Mouse (Mus musculus) MEL (cell line): Measurements from ENCODE around the gene Plet1. TPM values are rescaled to one million over a fixed set of nuclear protein-coding genes. Genes with fewer than 3 reads are reported as not detected.

Experiments used
- DNase-seq: peaks from one replicate; pipeline ENCODE4 v3.0.0; 2011; ENCODE audit warnings: low read depth, low spot score
- H3K27ac ChIP-seq: 2 replicates; pipeline ENCODE4 v1.5.1; 2012; ENCODE audit warnings: low read depth, mild to moderate bottlenecking, control low read depth, low read length, moderate library complexity; ENCODE audit not compliant: control insufficient read depth
- H3K27me3 ChIP-seq, 2 experiments: fragments of 150-350 bp in 1 of 2; sonication (generic) in 1 of 2; 2 replicates each; pipeline ENCODE4 v1.6.1; 2012; ENCODE audit warnings: low read length in 2 of 2, mild to moderate bottlenecking in 2 of 2, improper control_type of control experiment in 1 of 2, moderate library complexity in 1 of 2; ENCODE audit not compliant: insufficient read depth in 2 of 2, control insufficient read depth in 1 of 2
- H3K36me3 ChIP-seq, 2 experiments: 2 replicates each; pipeline ENCODE4 v1.6.1; 2012 to 2014; ENCODE audit warnings: low read length in 2 of 2, improper control_type of control experiment in 1 of 2, inconsistent platforms in 1 of 2, mild to moderate bottlenecking in 1 of 2; ENCODE audit not compliant: insufficient read depth in 2 of 2, control insufficient read depth in 1 of 2
- H3K4me1 ChIP-seq, 2 experiments: fragments of 150-350 bp in 1 of 2; sonication (generic) in 1 of 2; 2 replicates each; pipeline ENCODE4 v1.6.1; 2012; ENCODE audit warnings: low read length in 2 of 2, improper control_type of control experiment in 1 of 2, mild to moderate bottlenecking in 1 of 2; ENCODE audit not compliant: insufficient read depth in 2 of 2, control insufficient read depth in 1 of 2
- H3K4me3 ChIP-seq, 2 experiments: fragments of 150-350 bp in 1 of 2; sonication (generic) in 1 of 2; 2 replicates each; pipeline ENCODE4 v1.5.1; 2012; ENCODE audit warnings: low read depth in 2 of 2, low read length in 2 of 2, mild to moderate bottlenecking in 2 of 2, moderate library complexity in 2 of 2, control low read depth in 1 of 2, improper control_type of control experiment in 1 of 2; ENCODE audit not compliant: control insufficient read depth in 1 of 2, insufficient read depth in 1 of 2
- H3K79me2 ChIP-seq: 2 replicates; pipeline ENCODE4 v1.6.1; 2012; ENCODE audit warnings: mild to moderate bottlenecking, low read length, moderate library complexity; ENCODE audit not compliant: control insufficient read depth, poor library complexity, insufficient read depth
- H3K9ac ChIP-seq: 2 replicates; pipeline ENCODE4 v1.6.1; 2012; ENCODE audit warnings: low read depth, mild to moderate bottlenecking, control low read depth, low read length, moderate library complexity; ENCODE audit not compliant: control insufficient read depth, poor library complexity, severe bottlenecking
- H3K9me3 ChIP-seq: fragments of 150-350 bp; sonication (generic); replicated peaks from 2 replicates; pipeline ENCODE4 v1.6.1; 2012; ENCODE audit warnings: mild to moderate bottlenecking, low read length, improper control_type of control experiment, moderate library complexity; ENCODE audit not compliant: insufficient read depth
- BHLHE40 ChIP-seq: IDR thresholded peaks from 2 replicates; pipeline ENCODE4 v1.6.1; 2012; ENCODE audit warnings: low read depth, mild to moderate bottlenecking, inconsistent platforms, low read length, improper control_type of control experiment, borderline replicate concordance
- CTCF ChIP-seq, 3 experiments: IDR thresholded peaks in 2 of 3; conservative IDR thresholded peaks in 1 of 3; 2 replicates each; pipeline ENCODE4 v1.5.1; 2011 to 2012; ENCODE audit warnings: low read length in 3 of 3, low read depth in 2 of 3, mild to moderate bottlenecking in 2 of 3, improper control_type of control experiment in 1 of 3, inconsistent platforms in 1 of 3, mixed read lengths in 1 of 3, moderate library complexity in 1 of 3; ENCODE audit not compliant: control insufficient read depth in 1 of 3, insufficient read depth in 1 of 3, poor library complexity in 1 of 3, severe bottlenecking in 1 of 3
- E2F4 ChIP-seq: IDR thresholded peaks from 2 replicates; pipeline ENCODE4 v1.6.1; 2011; ENCODE audit warnings: low read depth, low read length, improper control_type of control experiment, borderline replicate concordance
- EP300 ChIP-seq, 2 experiments: IDR thresholded peaks; 2 replicates each; pipeline ENCODE4 v1.6.1; 2011; ENCODE audit warnings: improper control_type of control experiment in 2 of 2, low read length in 2 of 2, low read depth in 1 of 2, mild to moderate bottlenecking in 1 of 2
- ETS1 ChIP-seq: IDR thresholded peaks from 2 replicates; pipeline ENCODE4 v1.6.1; 2012; ENCODE audit warnings: low read depth, mild to moderate bottlenecking, inconsistent platforms, low read length, improper control_type of control experiment, moderate library complexity
- HCFC1 ChIP-seq: IDR thresholded peaks from 2 replicates; pipeline ENCODE4 v1.6.1; 2012; ENCODE audit warnings: low read depth, mild to moderate bottlenecking, inconsistent platforms, low read length, improper control_type of control experiment, moderate library complexity
- JUND ChIP-seq: IDR thresholded peaks from 2 replicates; pipeline ENCODE4 v1.6.1; 2011; ENCODE audit warnings: low read depth, mild to moderate bottlenecking, improper control_type of control experiment, low read length
- KAT2A ChIP-seq: conservative IDR thresholded peaks from 2 replicates; pipeline ENCODE4 v1.6.1; 2012; ENCODE audit warnings: low read depth, low read length, improper control_type of control experiment, inconsistent platforms
- MAFK ChIP-seq: IDR thresholded peaks from 2 replicates; pipeline ENCODE4 v1.6.1; 2011; ENCODE audit warnings: low read depth, mild to moderate bottlenecking, low read length, improper control_type of control experiment, borderline replicate concordance
- MAZ ChIP-seq: IDR thresholded peaks from 2 replicates; pipeline ENCODE4 v1.6.1; 2012; ENCODE audit warnings: low read depth, mild to moderate bottlenecking, inconsistent platforms, low read length, improper control_type of control experiment
- MXI1 ChIP-seq: IDR thresholded peaks from 2 replicates; pipeline ENCODE4 v1.6.1; 2011; ENCODE audit warnings: mild to moderate bottlenecking, low read depth, low read length, improper control_type of control experiment
- MYC ChIP-seq: IDR thresholded peaks from 2 replicates; pipeline ENCODE4 v1.6.1; 2011; ENCODE audit warnings: low read depth, mild to moderate bottlenecking, low read length, improper control_type of control experiment, moderate library complexity
- NELFE ChIP-seq: IDR thresholded peaks from 2 replicates; pipeline ENCODE4 v1.6.1; 2011; ENCODE audit warnings: low read depth, low read length, improper control_type of control experiment
- POLR2A ChIP-seq, 2 experiments: IDR thresholded peaks; 2 replicates each; pipeline ENCODE4 v1.6.1; 2011 to 2012; ENCODE audit warnings: low read length in 2 of 2, mild to moderate bottlenecking in 2 of 2, control low read depth in 1 of 2, improper control_type of control experiment in 1 of 2, low read depth in 1 of 2, moderate library complexity in 1 of 2; ENCODE audit not compliant: control insufficient read depth in 1 of 2, insufficient read depth in 1 of 2, poor library complexity in 1 of 2
- POLR2AphosphoS2 ChIP-seq: IDR thresholded peaks from 2 replicates; pipeline ENCODE4 v1.6.1; 2011; ENCODE audit warnings: low read length, improper control_type of control experiment
- POLR2AphosphoS5 ChIP-seq: IDR thresholded peaks from 2 replicates; pipeline ENCODE4 v1.6.1; 2012; ENCODE audit warnings: low read depth, borderline replicate concordance, mild to moderate bottlenecking, inconsistent platforms, low read length, moderate library complexity, mixed read lengths
- RAD21 ChIP-seq: IDR thresholded peaks from 2 replicates; pipeline ENCODE4 v1.6.1; 2011; ENCODE audit warnings: mild to moderate bottlenecking, low read depth, low read length, improper control_type of control experiment
- RCOR1 ChIP-seq: IDR thresholded peaks from 2 replicates; pipeline ENCODE4 v1.6.1; 2012; ENCODE audit warnings: low read depth, mild to moderate bottlenecking, inconsistent platforms, low read length, improper control_type of control experiment
- SIN3A ChIP-seq: IDR thresholded peaks from 2 replicates; pipeline ENCODE4 v1.6.1; 2012; ENCODE audit warnings: low read length, improper control_type of control experiment, inconsistent platforms
- SMC3 ChIP-seq: IDR thresholded peaks from 2 replicates; pipeline ENCODE4 v1.6.1; 2011; ENCODE audit warnings: low read depth, low read length, improper control_type of control experiment
- TCF12 ChIP-seq: IDR thresholded peaks from 2 replicates; pipeline ENCODE4 v1.6.1; 2014; ENCODE audit warnings: low read depth, mild to moderate bottlenecking, inconsistent platforms, low read length, improper control_type of control experiment, moderate library complexity
- UBTF ChIP-seq: IDR thresholded peaks from 2 replicates; pipeline ENCODE4 v1.6.1; 2012; ENCODE audit warnings: low read depth, mild to moderate bottlenecking, inconsistent platforms, low read length, improper control_type of control experiment, moderate library complexity, borderline replicate concordance; ENCODE audit not compliant: insufficient read depth
- USF1 ChIP-seq: IDR thresholded peaks from 2 replicates; pipeline ENCODE4 v1.6.1; 2014; ENCODE audit warnings: low read depth, mild to moderate bottlenecking, inconsistent platforms, low read length, improper control_type of control experiment, moderate library complexity
- USF2 ChIP-seq, 2 experiments: IDR thresholded peaks; 2 replicates each; pipeline ENCODE4 v1.6.1; 2011 to 2012; ENCODE audit warnings: improper control_type of control experiment in 2 of 2, low read length in 2 of 2, borderline replicate concordance in 1 of 2, inconsistent platforms in 1 of 2, low read depth in 1 of 2, mild to moderate bottlenecking in 1 of 2; ENCODE audit not compliant: insufficient read depth in 1 of 2
- ZKSCAN1 ChIP-seq: IDR thresholded peaks from 2 replicates; pipeline ENCODE4 v1.6.1; 2012; ENCODE audit warnings: low read depth, mild to moderate bottlenecking, inconsistent platforms, low read length, improper control_type of control experiment, moderate library complexity
- ZMIZ1 ChIP-seq: IDR thresholded peaks from 2 replicates; pipeline ENCODE4 v1.6.1; 2012; ENCODE audit warnings: low read depth, mild to moderate bottlenecking, inconsistent platforms, low read length, improper control_type of control experiment, moderate library complexity
- ZNF384 ChIP-seq: IDR thresholded peaks from 2 replicates; pipeline ENCODE4 v1.6.1; 2012; ENCODE audit warnings: low read depth, mild to moderate bottlenecking, inconsistent platforms, low read length, improper control_type of control experiment
- polyA plus RNA-seq, 2 experiments: library from polyadenylated mRNA; stranded (reverse) in 1 of 2; unstranded in 1 of 2; fragments of >175 nt in 1 of 2; fragments of >200 nt in 1 of 2; gene quantifications; 2 replicates each; pipeline versions ENCODE4 v1.2.1 to v1.2.4; 2012; ENCODE audit warnings: low replicate concordance in 2 of 2, low read depth in 1 of 2; ENCODE audit not compliant: insufficient read length in 2 of 2, insufficient read depth in 1 of 2, missing spikeins in 1 of 2
- total RNA-seq: library from RNA; depleted of rRNA; stranded (reverse); fragments of 300-350 nt; gene quantifications from 2 replicates; pipeline ENCODE4 v1.2.3, GENCODE M21; 2012

Gene Plet1
- total and polyA plus RNA-seq, 3 experiments = 0.12 to 0.81 TPM; not detected in 1

- TF ChIP-seq POLR2AphosphoS5 (no peak), SMC3 (no peak), MYC (no peak), MAFK (no peak), RCOR1 (no peak)
Observed at GRCm38 (mm10) chr9:50525585-50525984, 31.3 kb downstream of the Plet1 start (continued).

GRCm38 (mm10) chr9:50527860-50528259, 33.5 kb downstream of the Plet1 start:
- Histone ChIP-seq H3K9me3 (no peaks in the 10 kb centered on the region), H3K4me1 (peaks cover 0 to 11% of the 10 kb centered on the region in 2 experiments; a peak in 3 of 4 replicates), H3K27ac (no peak overlapping the region), H3K9ac (peak overlapping the region; percentile 90), H3K79me2 (peaks cover 8% of the 10 kb centered on the region), H3K36me3 (peaks cover 0 to 8% of the 10 kb centered on the region in 2 experiments; a peak in 2 of 4 replicates), H3K4me3 (peak overlapping the region; percentile 88 to 90), H3K27me3 (no peaks in the 10 kb centered on the region)
- no peak for TF ChIP-seq TCF12
- TF ChIP-seq KAT2A = no peak
- TF ChIP-seq UBTF = no peak
- TF ChIP-seq CTCF (IDR thresholded peaks at IDR 0.05 in 2 of 3, conservative IDR thresholded peaks at IDR 0.05 in 1 of 3; ENCODE audit: control insufficient read depth in 1 of 3, insufficient read depth in 1 of 3, low read depth in 2 of 3, low read length in 3 of 3, poor library complexity in 1 of 3, severe bottlenecking in 1 of 3) = no peak
- TF ChIP-seq POLR2AphosphoS2 = no peak
- TF ChIP-seq ETS1 = no peak
- DNase-seq = peak; percentile 49

- H3K4me3 ChIP-seq = peak within 1 kb of the TSS; percentile 88 to 90
- peaks cover 8% of the 10 kb centered on the region for H3K79me2 ChIP-seq
- peak; percentile 99 for DNase-seq
- no peaks in the 10 kb centered on the region for H3K27me3 ChIP-seq
- peaks cover 0 to 11% of the 10 kb centered on the region in 2 experiments; a peak in 3 of 4 replicates for H3K4me1 ChIP-seq
- peak within 1 kb of the TSS; percentile 71 for H3K27ac ChIP-seq
- peak within 1 kb of the TSS; percentile 90 for H3K9ac ChIP-seq
- no peaks in the 10 kb centered on the region for H3K9me3 ChIP-seq
- H3K36me3 ChIP-seq = peaks cover 0 to 8% of the 10 kb centered on the region in 2 experiments; a peak in 2 of 4 replicates
- no peak for TF ChIP-seq ZKSCAN1
- no peak for TF ChIP-seq MAFK
- peak; percentile 86 for TF ChIP-seq HCFC1
- TF ChIP-seq SIN3A = peak; percentile 87
- peak in 1 of 2 experiments; percentile 10; a peak in 1 of 4 replicates for TF ChIP-seq EP300 (IDR thresholded peaks at IDR 0.05; ENCODE audit: low read depth in 1 of 2, low read length in 2 of 2)
- TF ChIP-seq MAZ = peak; percentile 76
- TF ChIP-seq MXI1 = peak; percentile 85
- TF ChIP-seq USF1 = 0 out of 2 replicates have a peak, but pooled peaks have one; percentile 40
- no peak for TF ChIP-seq UBTF
- TF ChIP-seq ZNF384 = no peak
- peak; percentile 41; the same call in 1 of the 2 replicates for TF ChIP-seq E2F4
- TF ChIP-seq POLR2AphosphoS2 = peak; percentile 94
- TF ChIP-seq USF2 (IDR thresholded peaks at IDR 0.05; ENCODE audit: borderline replicate concordance in 1 of 2, insufficient read depth in 1 of 2, low read depth in 1 of 2, low read length in 2 of 2) = no peak
- TF ChIP-seq BHLHE40 = no peak
- TF ChIP-seq JUND = no peak
- peak; percentile 99 for TF ChIP-seq NELFE
- TF ChIP-seq ZMIZ1 = peak; percentile 63; the same call in 1 of the 2 replicates
- peak; percentile 98 to 100 for TF ChIP-seq POLR2A (IDR thresholded peaks at IDR 0.05; ENCODE audit: control insufficient read depth in 1 of 2, insufficient read depth in 1 of 2, low read depth in 1 of 2, low read length in 2 of 2, poor library complexity in 1 of 2)
- TF ChIP-seq MYC = peak; percentile 62; the same call in 1 of the 2 replicates
- peak; percentile 74 to 96 (median 85) for TF ChIP-seq CTCF (IDR thresholded peaks at IDR 0.05 in 2 of 3, conservative IDR thresholded peaks at IDR 0.05 in 1 of 3; ENCODE audit: control insufficient read depth in 1 of 3, insufficient read depth in 1 of 3, low read depth in 2 of 3, low read length in 3 of 3, poor library complexity in 1 of 3, severe bottlenecking in 1 of 3)
- TF ChIP-seq POLR2AphosphoS5 = peak; percentile 69; the same call in 1 of the 2 replicates
- TF ChIP-seq TCF12 = 0 out of 2 replicates have a peak, but pooled peaks have one; percentile 33
- peak; percentile 77 for TF ChIP-seq RAD21
Observed at GRCm38 (mm10) chr9:50528293-50528892, 34.1 kb downstream of the Plet1 start, which contains the start of gene Pts. Gene Pts, minus strand, starts transcription at chr9:50528724.
